Mouse (Mus musculus) naive thymus-derived CD4-positive, alpha-beta T cell, adult 2 months (primary cell): ENCODE results near the gene Trem2.

Source experiments
- DNase-seq: peaks from one replicate; pipeline ENCODE4 v3.0.0-alpha.2; 2011; ENCODE audit warnings: low read depth

The Trem2 gene

DNA sequence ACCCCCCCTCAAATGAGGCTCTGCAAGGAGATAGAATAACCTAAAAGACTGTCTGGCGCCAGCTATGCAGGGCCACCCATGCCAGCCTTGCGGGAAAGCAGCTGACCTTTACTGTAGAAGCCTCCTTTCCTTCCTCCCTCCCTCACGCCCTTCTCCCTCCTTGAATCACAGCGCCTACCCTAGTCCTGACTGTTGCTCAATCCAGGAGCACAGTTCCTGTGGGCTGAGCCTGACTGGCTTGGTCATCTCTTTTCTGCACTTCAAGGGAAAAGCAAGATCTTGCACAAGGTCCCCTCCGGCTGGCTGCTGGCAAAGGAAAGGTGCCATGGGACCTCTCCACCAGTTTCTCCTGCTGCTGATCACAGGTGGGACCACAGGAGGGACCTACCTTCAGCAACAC is at the start of gene Trem2:
Gene Trem2 (plus strand): TSS at position 171 of the 400 bp plus-strand sequence.
- DNase-seq: no peak

DNA sequence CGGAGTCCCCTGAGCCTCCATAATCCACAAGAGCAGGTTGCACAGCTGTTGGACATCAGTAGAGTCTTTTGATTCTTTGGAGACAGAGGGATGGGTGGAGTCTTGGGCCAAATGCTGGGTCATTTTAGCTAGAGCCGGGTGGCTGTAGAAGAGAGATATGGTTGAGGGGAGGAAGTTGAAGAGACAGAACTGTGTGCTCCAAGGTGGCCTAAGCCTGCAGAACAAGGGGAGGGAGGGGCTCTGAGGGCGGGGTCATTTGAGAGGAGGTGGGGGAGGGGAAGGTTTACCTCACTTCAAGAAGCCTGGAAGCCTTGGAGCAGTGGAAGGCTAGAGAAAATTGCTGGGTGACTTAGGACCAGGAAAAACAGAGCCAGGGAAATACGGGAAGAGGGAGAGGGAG is 47.0 kb upstream of the Trem2 start, which contains the start of gene Treml2:
Gene Treml2 (plus strand): TSS at position 296 of the 400 bp plus-strand sequence.
- peak; percentile 57 for DNase-seq

DNA sequence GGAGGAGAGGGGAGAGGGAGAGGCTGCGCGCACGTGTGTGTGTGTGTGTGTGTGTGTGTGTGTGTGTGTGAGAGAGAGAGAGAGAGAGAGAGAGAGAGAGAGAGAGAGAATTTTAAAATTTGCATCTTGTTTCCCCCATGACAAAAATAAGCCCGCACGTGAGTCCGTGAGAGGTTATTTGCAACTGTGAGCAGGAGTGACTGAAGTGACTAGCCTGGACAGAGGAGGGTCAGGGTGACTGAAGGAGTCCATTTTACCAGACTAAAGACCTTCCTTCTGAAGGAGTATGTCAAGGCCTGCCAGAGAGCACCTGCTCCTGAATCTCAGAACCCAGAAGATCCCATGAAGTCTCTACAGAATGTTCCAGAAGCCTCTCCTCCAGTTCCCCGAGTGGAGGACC is 46.4 kb upstream of the Trem2 start:
- peak; percentile 61 for DNase-seq

DNA sequence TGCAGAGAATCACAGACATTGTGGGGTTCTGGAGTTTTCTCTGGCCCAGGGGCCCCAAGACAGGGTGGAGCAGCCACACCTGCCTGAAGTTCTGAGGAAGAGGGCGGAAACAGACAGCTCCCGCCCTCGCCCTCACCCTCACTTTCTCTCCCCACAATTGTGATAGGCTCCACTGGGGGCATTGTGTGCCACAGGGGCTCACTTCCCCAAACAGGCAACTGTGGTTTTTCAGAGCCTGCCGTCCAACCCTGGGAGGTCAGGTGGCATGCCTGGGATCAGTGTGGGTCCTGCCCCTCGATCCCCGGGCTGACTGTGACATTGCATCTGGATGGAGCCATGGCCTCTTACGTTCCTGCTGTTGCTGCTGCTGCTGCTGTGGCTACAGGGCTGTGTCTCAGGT is 46.0 kb upstream of the Trem2 start:
- DNase-seq: peak; percentile 70

DNA sequence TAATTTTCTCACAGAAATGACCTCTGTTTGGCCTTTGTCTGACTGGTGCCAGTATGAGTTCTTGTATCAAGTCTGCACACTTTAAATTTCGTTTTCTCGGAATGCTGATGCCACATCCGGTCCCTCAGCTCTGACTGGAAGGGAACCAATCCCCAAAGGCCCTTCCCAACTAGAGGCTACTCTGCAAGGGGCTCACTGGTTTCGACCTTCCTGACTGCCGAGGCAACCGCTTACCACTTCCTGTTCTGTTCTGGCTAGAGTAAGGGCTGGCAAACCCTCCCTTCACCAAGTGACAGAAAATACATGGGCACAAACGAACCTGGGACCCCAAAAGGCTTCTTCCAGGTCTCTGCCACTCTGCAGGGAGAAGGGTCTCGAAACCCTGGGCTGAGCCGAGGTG is 45.3 kb upstream of the Trem2 start:
- peak; percentile 70 for DNase-seq

DNA sequence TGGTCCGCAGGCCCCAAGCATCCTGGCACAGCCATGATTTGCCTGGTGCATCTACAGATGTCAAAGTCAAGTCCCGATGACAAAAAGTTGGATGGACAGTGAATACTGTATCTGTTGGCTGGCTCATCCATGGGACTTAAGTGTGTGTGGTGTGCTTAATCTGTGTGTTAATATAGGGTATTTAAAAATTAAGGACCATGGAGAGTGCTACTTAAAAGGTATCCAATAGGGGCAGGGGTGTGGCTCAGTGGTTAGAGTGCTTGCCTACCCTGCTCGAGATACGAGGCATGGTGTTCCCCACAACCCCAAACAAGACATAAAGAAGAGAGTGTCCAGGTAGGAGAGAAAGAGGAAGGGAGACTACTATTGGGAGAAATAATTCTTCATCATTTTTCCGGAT is 44.4 kb upstream of the Trem2 start:
- DNase-seq: no peak

DNA sequence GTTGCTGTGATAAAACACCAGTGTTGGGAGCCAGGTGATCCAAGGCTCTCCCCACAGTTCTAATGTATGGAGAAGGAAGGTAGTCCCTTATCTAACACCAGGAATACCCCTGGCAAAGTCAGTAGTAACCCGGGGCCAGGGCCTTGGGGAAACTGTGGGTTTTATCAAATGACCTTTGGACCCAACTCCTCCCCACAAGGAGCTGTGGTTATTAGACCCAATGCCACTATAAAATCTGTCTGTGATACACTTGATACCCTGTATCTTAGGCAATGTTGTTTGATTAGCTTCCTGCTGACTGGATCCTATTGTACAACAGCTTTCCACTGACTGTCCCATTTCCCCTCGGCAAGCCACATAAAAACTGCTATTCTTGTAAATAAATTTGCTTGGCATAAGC is 34.1 kb upstream of the Trem2 start:
- DNase-seq: no peak

DNA sequence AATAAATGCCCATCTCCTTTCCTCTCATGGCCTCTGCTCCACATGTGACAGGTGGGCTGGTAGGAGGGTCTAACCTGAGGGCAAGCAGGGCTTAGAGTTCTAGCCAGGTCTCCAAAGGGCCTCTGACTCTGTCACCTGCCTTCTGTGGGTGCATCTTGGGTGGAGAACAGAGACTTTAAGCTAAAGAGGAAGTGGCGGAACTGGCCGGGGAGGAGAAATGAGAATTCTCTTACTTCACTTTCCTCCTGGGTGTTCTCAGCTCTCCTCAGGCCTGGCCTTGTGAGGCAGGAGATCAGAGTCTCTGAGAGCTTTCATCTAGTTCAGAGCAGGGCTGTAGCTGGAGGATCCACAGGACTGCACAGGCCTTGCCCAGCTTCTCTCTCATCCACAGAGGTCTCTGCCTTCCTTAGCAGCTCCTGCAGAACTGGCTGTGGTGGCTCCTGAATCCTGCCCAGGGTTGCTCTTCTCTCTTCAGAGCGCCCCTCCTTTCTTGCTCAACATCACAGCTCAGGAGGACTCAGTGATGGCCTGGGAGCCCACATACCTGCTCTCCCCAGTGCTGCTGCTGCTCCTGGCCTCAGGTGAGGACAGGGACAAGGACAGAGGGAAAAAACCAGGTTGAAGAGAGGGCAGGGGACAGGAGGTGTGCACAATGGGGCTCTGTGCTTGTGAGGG is 30.2 kb upstream of the Trem2 start, which contains the start of gene B430306N03Rik:
Gene B430306N03Rik (plus strand): TSS at position 237 of the 675 bp plus-strand sequence.
- DNase-seq: peak; percentile 40

DNA sequence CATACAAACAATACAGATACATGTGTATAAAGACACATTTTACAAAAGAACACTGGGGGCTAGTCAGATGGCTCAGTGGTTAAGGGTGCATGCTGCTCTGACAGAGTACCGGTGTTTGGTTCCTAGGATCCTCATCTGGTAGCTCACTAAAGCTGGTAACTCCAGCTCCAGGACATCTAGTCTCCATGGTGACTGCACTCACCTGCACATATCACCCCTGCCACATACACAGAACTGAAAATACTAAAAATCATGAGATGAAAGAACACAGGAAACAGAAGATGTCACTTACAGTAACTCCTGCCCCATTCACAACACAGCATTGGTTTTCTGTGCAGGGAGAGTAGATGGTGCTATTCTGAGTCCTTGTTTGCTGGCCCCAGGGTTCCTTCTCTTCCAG is 27.5 kb upstream of the Trem2 start:
- DNase-seq: peak; percentile 56

DNA sequence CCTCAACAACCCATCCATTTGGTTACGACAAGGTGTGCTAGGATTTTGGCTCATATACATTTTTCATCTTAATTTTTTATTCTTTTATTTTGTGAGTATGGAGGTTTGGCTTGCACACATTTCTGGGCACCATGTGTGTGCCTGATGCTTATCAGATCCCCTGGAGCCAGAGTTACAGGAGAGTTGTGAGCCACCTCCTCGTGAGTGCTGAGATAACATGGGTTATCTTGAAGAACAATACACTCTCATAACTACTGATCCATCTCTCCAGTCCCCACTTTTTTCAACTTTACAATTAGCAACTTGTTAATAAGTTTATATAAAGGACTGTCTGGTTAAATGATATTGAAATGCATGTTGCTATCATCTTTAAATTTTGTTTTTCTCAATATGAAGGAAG is 24.9 kb upstream of the Trem2 start:
- no peak for DNase-seq

DNA sequence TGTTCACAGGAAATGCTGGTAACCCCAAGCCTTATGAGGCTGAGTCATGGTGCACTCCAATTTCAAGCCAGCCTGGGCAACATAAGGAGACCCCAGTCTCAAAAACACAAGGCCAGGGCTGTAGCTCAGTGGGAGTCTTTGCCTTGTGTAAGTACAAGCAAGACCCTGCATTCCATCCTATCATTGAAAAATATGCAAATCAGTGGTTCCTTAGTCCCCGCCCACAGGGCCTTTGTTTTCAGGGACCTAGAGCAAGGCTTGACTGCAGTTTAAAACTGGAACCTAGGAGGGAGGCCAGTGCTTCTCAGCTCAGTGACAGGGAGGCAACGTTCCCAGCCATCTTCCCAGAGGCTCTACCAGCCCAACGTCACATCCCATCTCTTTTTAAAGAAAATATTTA is 23.0 kb upstream of the Trem2 start:
- DNase-seq: no peak

DNA sequence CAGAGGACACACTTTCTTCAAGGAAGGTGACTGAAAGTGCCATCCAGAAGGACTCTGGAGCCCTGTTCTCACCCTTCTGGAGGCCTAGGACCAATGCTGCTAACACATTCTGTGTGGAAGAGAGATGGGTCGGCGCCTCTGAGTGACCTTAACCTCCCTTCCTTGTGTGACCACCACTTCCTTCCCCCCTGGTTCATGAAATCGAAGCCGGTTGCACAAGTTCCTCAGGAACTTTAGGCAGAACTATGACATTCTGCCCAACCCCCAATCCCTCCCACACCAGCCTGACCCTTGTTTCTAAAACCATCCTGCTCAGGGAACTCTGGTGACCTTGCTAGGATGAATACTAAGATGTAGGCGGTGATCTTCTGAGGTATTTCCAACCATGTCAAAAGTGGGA is 21.9 kb upstream of the Trem2 start:
- DNase-seq: no peak

DNA sequence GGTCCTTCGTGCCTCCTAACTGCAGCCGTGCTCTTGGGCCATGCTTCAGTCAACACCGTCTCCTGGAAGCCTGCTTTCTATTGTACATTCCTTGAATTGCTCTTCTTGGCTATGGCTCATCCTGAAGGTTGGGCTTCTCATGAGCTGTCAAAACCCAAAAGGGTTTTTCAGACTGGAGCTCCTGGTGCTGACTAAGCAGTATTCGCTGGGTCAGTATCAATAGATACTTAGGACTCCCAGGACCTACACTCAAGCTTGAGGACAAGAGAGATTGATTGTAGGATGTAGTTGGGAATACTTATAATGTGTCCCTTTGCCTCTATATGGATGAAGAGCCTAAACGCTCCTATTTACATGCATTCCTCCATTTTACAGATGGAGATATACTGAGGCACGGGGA is 21.1 kb upstream of the Trem2 start:
- DNase-seq: no peak

DNA sequence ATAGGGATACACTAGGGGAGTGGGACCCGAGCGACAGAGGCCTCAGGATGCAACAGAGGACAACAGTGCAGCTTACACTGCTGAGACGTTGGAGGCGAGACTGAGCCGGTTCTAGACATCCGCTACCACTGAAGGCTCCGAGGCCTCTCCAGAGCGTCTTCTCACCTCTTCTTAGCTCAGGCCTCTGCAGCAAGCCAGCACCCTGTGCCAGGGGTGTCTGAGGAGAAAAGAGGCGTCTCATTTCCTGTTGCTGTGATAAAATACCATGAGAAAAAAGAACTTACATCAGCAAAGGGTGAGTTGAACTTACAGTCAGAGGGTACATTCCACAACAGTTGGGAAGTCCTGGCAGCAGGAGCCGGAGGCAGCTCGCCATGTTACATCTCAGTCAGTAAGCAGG is 20.6 kb upstream of the Trem2 start:
- DNase-seq: peak; percentile 55

DNA sequence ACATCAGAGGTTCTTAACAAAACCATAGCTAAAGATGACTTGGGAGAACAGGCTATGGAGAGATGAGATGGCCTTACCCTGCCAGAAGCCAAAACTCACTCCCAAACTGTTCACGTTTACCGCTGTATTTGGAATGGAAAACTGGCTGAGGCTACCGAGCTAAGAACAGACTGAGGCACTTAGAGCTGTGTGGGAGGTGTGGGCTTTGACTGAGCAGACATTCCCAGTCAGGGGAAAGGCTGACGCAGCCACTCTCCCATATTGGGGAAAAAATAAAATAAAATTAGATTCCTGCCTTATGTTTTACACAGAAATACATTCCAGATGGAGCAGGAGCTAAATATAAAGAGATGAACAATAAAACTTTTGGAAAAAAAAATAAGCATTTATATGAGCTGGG is 19.5 kb upstream of the Trem2 start:
- no peak for DNase-seq

DNA sequence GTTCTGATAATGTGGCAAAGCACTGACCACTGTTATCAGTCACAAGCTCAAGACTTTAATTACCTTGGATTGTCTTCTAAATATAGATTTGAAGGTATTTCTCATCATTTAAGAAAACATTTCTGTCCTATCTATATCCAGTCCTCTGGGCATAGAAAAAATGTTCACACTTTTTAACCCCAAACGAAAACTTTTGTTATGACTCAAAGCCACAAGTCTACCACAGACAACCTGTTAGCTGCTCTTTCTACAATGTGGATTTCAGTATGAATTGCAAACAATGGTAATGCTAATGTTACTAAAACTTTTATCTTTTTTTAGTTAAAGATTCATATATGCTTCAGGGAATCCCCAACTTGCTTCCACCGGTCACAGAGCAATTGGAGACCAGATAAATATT is 13.7 kb upstream of the Trem2 start:
- no peak for DNase-seq

DNA sequence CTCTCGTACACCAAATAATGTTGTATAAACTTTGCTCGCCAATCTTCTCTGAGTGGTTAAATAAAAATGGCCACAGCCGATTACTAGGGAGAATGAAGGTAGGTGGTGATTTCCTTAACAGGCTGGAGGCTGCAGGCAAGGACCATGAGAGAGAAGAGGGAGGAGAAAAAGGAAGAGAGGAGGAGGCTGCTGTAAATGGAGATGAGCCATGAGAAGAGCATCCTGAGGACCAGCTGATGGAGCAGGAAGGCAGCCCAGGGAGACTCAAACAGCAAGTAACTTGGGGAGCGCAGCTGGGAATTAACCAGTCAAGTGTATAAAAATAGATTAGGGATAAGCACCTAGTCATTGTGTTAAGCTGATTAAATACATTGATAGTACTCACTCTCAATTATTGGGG is 12.0 kb upstream of the Trem2 start:
- no peak for DNase-seq

DNA sequence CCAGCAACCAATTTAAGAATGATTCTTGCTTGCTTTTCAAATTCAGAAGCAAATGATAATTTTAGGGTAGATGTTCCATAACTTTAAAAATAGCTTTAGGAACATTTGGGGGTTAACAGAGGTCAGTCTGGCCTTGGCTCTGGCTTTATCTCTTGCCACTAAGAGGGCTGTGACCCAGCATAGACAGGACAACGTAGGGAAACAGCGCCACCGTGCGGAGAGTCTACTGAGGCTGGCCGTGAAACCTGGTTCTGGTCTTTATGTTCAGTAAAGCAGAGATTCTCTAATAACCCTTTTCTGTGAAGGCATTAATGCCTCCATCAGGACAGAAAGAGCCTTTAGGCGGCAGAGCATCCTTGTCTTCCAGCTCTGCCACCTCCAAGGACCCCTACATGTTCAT is 9.3 kb upstream of the Trem2 start:
- peak; percentile 87 for DNase-seq

DNA sequence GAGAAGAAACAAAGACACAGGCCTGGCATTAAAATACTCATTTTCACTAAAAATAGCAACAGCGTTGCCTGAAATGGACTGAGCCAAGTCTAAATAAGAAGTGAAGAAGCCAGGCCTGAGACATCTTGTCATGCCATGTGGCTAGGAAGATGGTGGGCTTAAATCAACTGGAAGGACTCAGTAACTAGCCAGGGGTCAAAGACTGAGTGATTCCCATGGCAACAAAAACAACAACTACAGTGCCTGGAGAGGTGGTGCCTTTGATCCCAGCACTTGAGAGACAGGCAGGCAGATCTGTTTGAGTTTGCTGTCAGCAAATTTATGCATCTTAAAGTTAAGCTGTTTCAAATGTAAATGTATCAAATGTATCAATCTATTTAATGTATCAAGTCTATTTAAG is 5.9 kb upstream of the Trem2 start:
- DNase-seq: no peak

DNA sequence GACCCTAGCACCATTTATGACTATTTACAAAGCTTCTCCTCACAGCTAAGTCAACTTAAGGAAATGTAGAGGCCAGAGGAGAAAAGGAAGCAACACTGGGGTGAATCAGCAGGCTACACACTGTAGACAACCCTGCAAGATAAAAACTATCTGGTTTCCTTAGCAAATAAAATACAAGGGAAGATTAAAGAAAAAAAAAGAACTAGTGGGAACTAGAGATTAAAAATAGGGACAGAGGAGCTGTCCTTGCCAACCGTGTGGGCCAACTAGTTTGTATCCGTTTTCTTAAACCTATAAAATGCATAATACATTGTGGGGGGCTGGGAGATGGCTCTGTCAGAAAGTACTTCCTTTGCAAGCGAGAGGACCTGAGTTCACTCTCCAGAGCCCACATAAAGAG is 4.3 kb upstream of the Trem2 start:
- no peak for DNase-seq

DNA sequence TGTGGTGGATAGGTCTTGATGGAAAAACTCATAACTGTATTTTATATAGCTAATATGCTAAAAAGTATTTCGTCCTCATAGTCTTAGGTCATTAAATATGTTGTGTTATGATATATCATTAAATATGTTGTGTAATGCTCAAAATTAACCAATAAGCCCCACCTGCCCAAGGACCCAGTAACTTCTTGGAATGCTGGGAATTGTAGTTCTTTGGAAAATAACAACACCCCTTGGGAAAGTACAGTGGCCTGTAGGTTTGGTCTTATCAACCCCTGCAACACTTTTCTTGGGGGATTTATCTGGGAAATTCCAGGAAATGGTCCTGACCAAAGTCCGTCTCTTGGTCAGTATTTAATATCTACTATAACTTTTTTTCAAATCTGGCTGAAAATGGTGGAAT is 3.1 kb upstream of the Trem2 start:
- no peak for DNase-seq

DNA sequence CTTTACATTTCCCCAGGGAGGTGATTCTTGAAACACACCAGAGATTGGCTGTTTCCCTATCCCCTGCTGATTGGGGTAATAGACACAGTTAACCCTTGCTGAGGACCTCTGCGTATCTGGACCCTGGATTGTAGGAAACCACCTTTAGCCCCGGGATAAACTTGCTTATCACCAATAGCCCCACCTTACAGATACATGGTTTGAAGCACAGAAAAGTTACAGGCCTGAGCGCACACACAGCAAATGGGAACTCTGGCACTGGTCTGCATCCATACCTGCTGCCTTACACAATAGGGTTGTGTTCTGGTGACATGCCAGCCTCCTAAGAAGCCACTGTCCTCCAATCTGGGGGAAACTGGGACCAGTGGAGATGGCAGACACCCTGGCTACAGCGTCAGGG is 377 bp upstream of the Trem2 start:
- no peak for DNase-seq

DNA sequence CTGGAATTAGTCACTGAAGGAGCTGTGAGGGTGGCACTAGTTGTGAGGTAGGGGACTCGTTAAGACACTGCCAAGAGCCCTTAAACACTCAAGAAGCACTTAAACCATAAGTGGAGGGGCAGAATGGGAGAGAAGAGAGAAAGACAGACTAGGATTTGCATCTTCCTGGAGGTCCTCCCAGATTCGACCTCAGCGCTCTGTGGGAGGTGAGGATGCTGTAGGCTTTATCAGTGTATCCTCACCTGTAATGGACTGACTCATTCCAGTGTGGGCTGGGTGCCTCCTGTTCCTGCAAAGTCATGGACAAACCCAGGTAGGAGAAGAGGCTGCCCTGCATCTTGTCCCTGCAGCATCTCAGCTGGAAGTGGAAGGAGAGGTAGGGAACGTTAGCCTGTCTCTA is 633 bp downstream of the Trem2 start:
- no peak for DNase-seq

DNA sequence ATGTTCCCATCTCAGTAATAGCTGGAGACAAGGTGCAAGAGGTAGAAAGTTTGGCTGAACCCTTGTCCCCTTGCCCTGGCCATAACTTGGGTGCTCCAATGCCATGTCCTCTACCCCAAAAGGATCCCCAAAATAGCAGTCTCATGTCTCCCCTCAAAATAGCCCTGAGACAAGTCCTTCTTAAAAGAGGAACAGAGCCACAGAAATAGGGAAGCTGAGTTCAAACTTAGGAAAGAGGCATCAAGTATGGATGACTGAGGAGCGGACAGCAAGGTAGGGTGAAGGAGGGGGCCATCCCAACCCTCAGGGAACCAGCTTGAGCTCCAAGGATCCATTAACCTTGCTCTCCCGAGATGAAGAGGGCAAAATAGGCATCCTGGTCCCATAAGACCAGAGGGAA is 1.1 kb downstream of the Trem2 start:
- DNase-seq: no peak
